Comparison of ENCODE assay signal across 17 mouse cellular contexts in the genomic region with DNA sequence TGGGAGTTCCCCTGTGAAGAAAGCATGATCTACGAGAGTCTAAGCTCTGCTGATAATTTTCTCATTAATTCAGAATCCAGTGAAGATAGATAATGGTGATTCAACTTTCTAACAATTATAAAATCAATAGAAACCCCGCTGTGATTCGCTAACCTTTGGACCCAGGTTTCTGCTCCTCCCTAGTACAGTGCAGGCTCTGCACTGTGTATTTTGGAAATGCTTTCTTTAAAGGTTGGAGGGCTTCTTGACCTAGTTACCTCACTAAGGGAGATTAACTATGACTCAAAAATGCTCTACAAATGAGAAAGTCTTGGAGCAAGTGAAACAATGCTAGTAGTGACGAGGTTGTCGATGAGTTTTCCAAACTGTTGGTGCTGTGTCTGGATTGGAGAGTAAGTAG. TPM values are rescaled to one million over a fixed set of nuclear protein-coding genes. Genes with fewer than 3 reads are reported as not detected.
A peak's percentile ranks its signal among the peaks of the same experiment; 100 is the strongest.
DNase-seq lines count a peak whose midpoint lies in the region; ATAC-seq lines count a peak whose summit lies in the region.
"Had no signal": no experiment of that assay in that cellular context is flagged by ENCODE, and none has a peak within 500 bp of the region (broad histone marks: within the 10 kb centered on the region; RNA-seq: fewer than 3 reads in every experiment).

No protein-coding gene starts in this region.

- H3K9me3 ChIP-seq in liver, embryonic 11.5 days (ENCODE audit: control insufficient read depth, low read length) = no peaks in the 10 kb centered on the region
- H3K9me3 ChIP-seq in liver, embryonic 12.5 days (replicated peaks) = no peaks in the 10 kb centered on the region
- H3K9me3 ChIP-seq in neural tube, embryonic 15.5 days (replicated peaks) = no peaks in the 10 kb centered on the region
- H3K9me3 ChIP-seq in stomach, embryonic 15.5 days = no peaks in the 10 kb centered on the region
- H3K9me3 ChIP-seq: embryonic facial prominence, embryonic 12.5 days; forebrain, embryonic 15.5 days; heart, embryonic 12.5 days; hindbrain, embryonic 10.5 days had no signal

- no peaks in the 10 kb centered on the region for H3K36me3 ChIP-seq in liver, embryonic 11.5 days (ENCODE audit: control insufficient read depth, insufficient read depth, low read length)
- H3K36me3 ChIP-seq in liver, embryonic 12.5 days = no peaks in the 10 kb centered on the region
- H3K36me3 ChIP-seq in neural tube, embryonic 15.5 days = no peaks in the 10 kb centered on the region
- no peaks in the 10 kb centered on the region for H3K36me3 ChIP-seq in stomach, embryonic 15.5 days
- H3K36me3 ChIP-seq: embryonic facial prominence, embryonic 12.5 days; forebrain, embryonic 15.5 days; heart, embryonic 12.5 days; hindbrain, embryonic 10.5 days had no signal

- DNase-seq in liver, embryonic 11.5 days (ENCODE audit: low spot score) = no peak
- peak; percentile 0 for DNase-seq in neural tube, embryonic 10.5 days (ENCODE audit: extremely low spot score, low spot score)
- no peak for DNase-seq in T-cell, adult 2 months (ENCODE audit: low spot score)
- DNase-seq: adrenal gland, postnatal 14 days; cerebellum, adult 11-12 months; cerebellum, adult 9-10 months; cerebellum, postnatal 25 days; gastrocnemius, postnatal 14 days had no signal

- H3K4me1 ChIP-seq in liver, embryonic 11.5 days (replicated peaks; ENCODE audit: control insufficient read depth, insufficient read depth, low read length) = peaks cover 6% of the 10 kb centered on the region
- peaks cover 24% of the 10 kb centered on the region for H3K4me1 ChIP-seq in liver, embryonic 12.5 days
- peaks cover 30% of the 10 kb centered on the region for H3K4me1 ChIP-seq in neural tube, embryonic 15.5 days
- H3K4me1 ChIP-seq in stomach, embryonic 15.5 days = peaks cover 37% of the 10 kb centered on the region

- H3K4me3 ChIP-seq in liver, embryonic 11.5 days (ENCODE audit: low read depth, low read length) = no peak overlapping the region
- H3K4me3 ChIP-seq in liver, embryonic 12.5 days = no peak overlapping the region
- H3K4me3 ChIP-seq in neural tube, embryonic 15.5 days (replicated peaks) = no peak overlapping the region
- H3K4me3 ChIP-seq in stomach, embryonic 15.5 days (replicated peaks) = no peak overlapping the region
- H3K4me3 ChIP-seq: embryonic facial prominence, embryonic 12.5 days; forebrain, embryonic 15.5 days; heart, embryonic 12.5 days; hindbrain, embryonic 10.5 days had no signal

- H3K4me2 ChIP-seq in liver, embryonic 11.5 days = no peak overlapping the region
- no peak overlapping the region for H3K4me2 ChIP-seq in liver, embryonic 12.5 days
- H3K4me2 ChIP-seq in neural tube, embryonic 15.5 days = no peak overlapping the region
- H3K4me2 ChIP-seq in stomach, embryonic 15.5 days = no peak overlapping the region
- H3K4me2 ChIP-seq: embryonic facial prominence, embryonic 12.5 days; forebrain, embryonic 15.5 days; heart, embryonic 12.5 days had no signal

- H3K9ac ChIP-seq in liver, embryonic 11.5 days (ENCODE audit: low read depth, low read length) = no peak overlapping the region
- H3K9ac ChIP-seq in liver, embryonic 12.5 days = no peak overlapping the region
- H3K9ac ChIP-seq in neural tube, embryonic 15.5 days (replicated peaks) = no peak overlapping the region
- H3K9ac ChIP-seq in stomach, embryonic 15.5 days = no peak overlapping the region
- H3K9ac ChIP-seq: embryonic facial prominence, embryonic 12.5 days; forebrain, embryonic 15.5 days; heart, embryonic 12.5 days had no signal

- WGBS in liver, embryonic 11.5 days = 70% methylated on average over 5 of the region's 5 CpGs
- WGBS in liver, embryonic 12.5 days (ENCODE audit: insufficient replicate concordance) = 69% methylated on average over 5 of the region's 5 CpGs
- WGBS in neural tube, embryonic 15.5 days = 83% methylated on average over 5 of the region's 5 CpGs
- 61% methylated on average over 5 of the region's 5 CpGs for WGBS in stomach, embryonic 15.5 days

- H3K27ac ChIP-seq in liver, embryonic 11.5 days (ENCODE audit: low read depth, low read length) = no peak overlapping the region
- no peak overlapping the region for H3K27ac ChIP-seq in liver, embryonic 12.5 days
- no peak overlapping the region for H3K27ac ChIP-seq in neural tube, embryonic 15.5 days (replicated peaks)
- H3K27ac ChIP-seq in stomach, embryonic 15.5 days = peak overlapping the region; percentile 72; the same call in 1 of the 2 replicates
- H3K27ac ChIP-seq: embryonic facial prominence, embryonic 12.5 days; forebrain, embryonic 15.5 days; hindbrain, embryonic 10.5 days had no signal

- no peaks in the 10 kb centered on the region for H3K27me3 ChIP-seq in liver, embryonic 11.5 days (replicated peaks; ENCODE audit: control insufficient read depth, insufficient read depth, low read length)
- H3K27me3 ChIP-seq in liver, embryonic 12.5 days (replicated peaks) = no peaks in the 10 kb centered on the region
- no peaks in the 10 kb centered on the region for H3K27me3 ChIP-seq in neural tube, embryonic 15.5 days (replicated peaks)
- H3K27me3 ChIP-seq in stomach, embryonic 15.5 days (replicated peaks) = no peaks in the 10 kb centered on the region
- H3K27me3 ChIP-seq: embryonic facial prominence, embryonic 12.5 days; forebrain, embryonic 15.5 days; heart, embryonic 12.5 days had no signal

- 0 out of 2 replicates have a peak, but pooled peaks have one; percentile 51 for ATAC-seq in liver, embryonic 11.5 days (replicated peaks; ENCODE audit: low FRiP score)
- no peak for ATAC-seq in liver, embryonic 12.5 days
- ATAC-seq in neural tube, embryonic 15.5 days (ENCODE audit: low FRiP score) = no peak
- no peak; the same call in 1 of the 2 replicates for ATAC-seq in stomach, embryonic 15.5 days (ENCODE audit: insufficient read depth, low FRiP score, low read depth)
- no peak for ATAC-seq in frontal cortex, adult (ENCODE audit: low TSS enrichment)
- ATAC-seq: activated CD4-positive, CD25-positive, alpha-beta regulatory T cell, adult 4 months; forebrain, embryonic 15.5 days had no signal

RNA-seq across cellular contexts. Expression of a gene that starts 17.7 kb away (rescaled TPM):
- polyA plus RNA-seq in liver, embryonic 11.5 days (2014; fragmentation: Nextera tagmentation; extraction: Ambion mirVana) = 8.2 and 8.8 TPM in 2 replicates
- 3.0 and 3.1 TPM in 2 replicates for polyA plus RNA-seq in liver, embryonic 12.5 days (2016; fragmentation: Nextera tagmentation; extraction: Ambion mirVana)
- polyA plus RNA-seq in neural tube, embryonic 15.5 days (2015; fragmentation: Nextera tagmentation; extraction: Ambion mirVana) = 18.6 and 18.9 TPM in 2 replicates
- polyA plus RNA-seq in stomach, embryonic 15.5 days (2015; fragmentation: Nextera tagmentation; extraction: Ambion mirVana) = 19.6 and 21.3 TPM in 2 replicates
- polyA plus RNA-seq: activated CD4-positive, CD25-positive, alpha-beta regulatory T cell, adult 4 months had no signal
